Mouse (Mus musculus) small intestine, adult 2 months (tissue): Measurements from ENCODE around the gene Hnrnpm.
A peak's percentile ranks its signal among the peaks of the same experiment; 100 is the strongest.

ENCODE experiments used
- CTCF ChIP-seq: fragments of 200-500 bp; IDR thresholded peaks from 2 replicates; pipeline ENCODE4 v1.5.1; 2012; ENCODE audit warnings: low read depth, mild to moderate bottlenecking, control low read depth, inconsistent platforms, low read length, moderate library complexity, mixed read lengths; ENCODE audit not compliant: insufficient replicate concordance, insufficient read length; ENCODE audit errors: extremely low read depth
- POLR2A ChIP-seq: fragments of 200-500 bp; IDR thresholded peaks from 2 replicates; pipeline ENCODE4 v1.6.1; 2012; ENCODE audit warnings: low read depth, mild to moderate bottlenecking, control low read depth, inconsistent platforms, low read length, moderate library complexity

DNA sequence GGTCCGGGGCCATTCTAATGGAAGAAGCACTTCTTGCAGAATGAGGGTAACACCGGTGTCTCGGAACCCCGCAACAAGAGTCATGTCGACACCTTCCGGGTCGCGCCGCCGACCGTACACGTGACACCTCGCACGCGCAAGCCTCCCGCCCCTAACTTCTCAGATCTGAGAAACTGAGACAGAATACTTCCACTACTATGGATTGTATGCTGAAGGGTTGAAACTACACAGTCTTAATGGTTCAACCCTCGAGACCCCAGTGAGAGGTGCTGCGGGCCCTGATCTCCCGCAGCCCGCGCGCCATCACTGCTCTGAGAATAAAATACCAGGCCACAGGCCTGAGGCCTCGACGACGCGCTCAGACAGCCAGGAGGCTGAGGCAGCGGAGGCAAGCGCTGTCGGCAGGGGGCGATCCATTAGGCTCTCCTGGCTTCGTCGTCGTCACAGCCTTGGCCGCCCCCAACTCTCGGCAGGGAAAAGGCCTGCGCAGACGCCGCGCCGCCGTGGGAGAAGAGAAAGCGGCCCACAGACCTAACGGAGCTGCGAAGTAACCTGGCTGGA is 1.9 kb downstream of the Hnrnpm start:
- TF ChIP-seq CTCF, result peak; percentile 29; the same call in 1 of the 2 replicates
- TF ChIP-seq POLR2A, result no peak
